Mouse (Mus musculus): ENCODE data around the gene Sertad3. TPM values are rescaled to one million over a fixed set of nuclear protein-coding genes. Genes with fewer than 3 reads are reported as not detected.

Sertad3 gene
- polyA plus RNA-seq, 1 experiment from 2014 or later = 22.2 TPM

- no peak for ATAC-seq (ENCODE audit: low FRiP score)
- H3K4me1 ChIP-seq (replicated peaks; ENCODE audit: control insufficient read depth, insufficient read depth, low read length) = no peaks in the 10 kb centered on the region
- no peaks in the 10 kb centered on the region for H3K9me3 ChIP-seq (ENCODE audit: control insufficient read depth, low read length)
- no peak overlapping the region for H3K4me2 ChIP-seq (replicated peaks; ENCODE audit: low read depth, low read length)
- no peak for DNase-seq (ENCODE audit: low spot score)
- no peak overlapping the region for H3K4me3 ChIP-seq (ENCODE audit: low read depth, low read length)
- no peak overlapping the region for H3K27ac ChIP-seq (ENCODE audit: low read depth, low read length)
- no peaks in the 10 kb centered on the region for H3K36me3 ChIP-seq (ENCODE audit: control insufficient read depth, insufficient read depth, low read length)
- no peaks in the 10 kb centered on the region for H3K27me3 ChIP-seq (ENCODE audit: control insufficient read depth, insufficient read depth, low read length)
- no peak overlapping the region for H3K9ac ChIP-seq (ENCODE audit: low read depth, low read length)
- whole genome bisulfite sequencing = 87% methylated on average over 3 of the region's 3 CpGs
Measured at GRCm38 (mm10) chr7:27455273-27455672, 18.3 kb upstream of the Sertad3 start.

- no peak overlapping the region for H3K4me3 ChIP-seq (ENCODE audit: low read depth, low read length)
- H3K36me3 ChIP-seq (ENCODE audit: control insufficient read depth, insufficient read depth, low read length) = no peaks in the 10 kb centered on the region
- 90% methylated on average over 4 of the region's 4 CpGs for WGBS
- no peak for DNase-seq (ENCODE audit: low spot score)
- no peaks in the 10 kb centered on the region for H3K4me1 ChIP-seq (replicated peaks; ENCODE audit: control insufficient read depth, insufficient read depth, low read length)
- H3K27ac ChIP-seq (ENCODE audit: low read depth, low read length) = no peak overlapping the region
- H3K4me2 ChIP-seq (replicated peaks; ENCODE audit: low read depth, low read length) = no peak overlapping the region
- no peaks in the 10 kb centered on the region for H3K27me3 ChIP-seq (ENCODE audit: control insufficient read depth, insufficient read depth, low read length)
- no peak overlapping the region for H3K9ac ChIP-seq (ENCODE audit: low read depth, low read length)
- ATAC-seq (ENCODE audit: low FRiP score) = no peak
- H3K9me3 ChIP-seq (ENCODE audit: control insufficient read depth, low read length) = no peaks in the 10 kb centered on the region
Measured at GRCm38 (mm10) chr7:27458614-27459013, 15.0 kb upstream of the Sertad3 start.

- Histone ChIP-seq H3K4me2 (replicated peaks; ENCODE audit: low read depth, low read length) (no peak overlapping the region), H3K27me3 (ENCODE audit: control insufficient read depth, insufficient read depth, low read length) (no peaks in the 10 kb centered on the region), H3K9ac (ENCODE audit: low read depth, low read length) (no peak overlapping the region), H3K36me3 (ENCODE audit: control insufficient read depth, insufficient read depth, low read length) (no peaks in the 10 kb centered on the region), H3K9me3 (ENCODE audit: control insufficient read depth, low read length) (no peaks in the 10 kb centered on the region), H3K4me1 (replicated peaks; ENCODE audit: control insufficient read depth, insufficient read depth, low read length) (no peaks in the 10 kb centered on the region), H3K27ac (ENCODE audit: low read depth, low read length) (no peak overlapping the region), H3K4me3 (ENCODE audit: low read depth, low read length) (no peak overlapping the region)
- 93% methylated on average over 5 of the region's 5 CpGs for WGBS
- no peak for ATAC-seq (ENCODE audit: low FRiP score)
- no peak for DNase-seq (ENCODE audit: low spot score)
Measured at GRCm38 (mm10) chr7:27459640-27460039, 13.9 kb upstream of the Sertad3 start.

- no peaks in the 10 kb centered on the region for H3K9me3 ChIP-seq (ENCODE audit: control insufficient read depth, low read length)
- no peaks in the 10 kb centered on the region for H3K27me3 ChIP-seq (ENCODE audit: control insufficient read depth, insufficient read depth, low read length)
- no peaks in the 10 kb centered on the region for H3K36me3 ChIP-seq (ENCODE audit: control insufficient read depth, insufficient read depth, low read length)
- no peak overlapping the region for H3K9ac ChIP-seq (ENCODE audit: low read depth, low read length)
- H3K4me3 ChIP-seq (ENCODE audit: low read depth, low read length) = no peak overlapping the region
- no peak for ATAC-seq (ENCODE audit: low FRiP score)
- 81% methylated on average over 6 of the region's 6 CpGs for WGBS
- no peaks in the 10 kb centered on the region for H3K4me1 ChIP-seq (replicated peaks; ENCODE audit: control insufficient read depth, insufficient read depth, low read length)
- no peak overlapping the region for H3K4me2 ChIP-seq (replicated peaks; ENCODE audit: low read depth, low read length)
- no peak overlapping the region for H3K27ac ChIP-seq (ENCODE audit: low read depth, low read length)
- DNase-seq (ENCODE audit: low spot score) = no peak
Measured at GRCm38 (mm10) chr7:27460477-27460876, 13.1 kb upstream of the Sertad3 start.

- Histone ChIP-seq H3K4me1 (replicated peaks; ENCODE audit: control insufficient read depth, insufficient read depth, low read length) (peaks cover 2% of the 10 kb centered on the region; the same call in 1 of the 2 replicates), H3K27me3 (ENCODE audit: control insufficient read depth, insufficient read depth, low read length) (no peaks in the 10 kb centered on the region), H3K4me3 (ENCODE audit: low read depth, low read length) (no peak overlapping the region), H3K27ac (ENCODE audit: low read depth, low read length) (no peak overlapping the region), H3K9me3 (ENCODE audit: control insufficient read depth, low read length) (no peaks in the 10 kb centered on the region), H3K4me2 (replicated peaks; ENCODE audit: low read depth, low read length) (no peak overlapping the region), H3K36me3 (ENCODE audit: control insufficient read depth, insufficient read depth, low read length) (no peaks in the 10 kb centered on the region), H3K9ac (ENCODE audit: low read depth, low read length) (no peak overlapping the region)
- no peak for DNase-seq (ENCODE audit: low spot score)
- no peak for ATAC-seq (ENCODE audit: low FRiP score)
- 58% methylated on average over 4 of the region's 4 CpGs for WGBS
Measured at GRCm38 (mm10) chr7:27467648-27468047, 5.9 kb upstream of the Sertad3 start.

- 89% methylated on average over 11 of the region's 11 CpGs for WGBS
Measured at GRCm38 (mm10) chr7:27471390-27472120, 2.0 kb upstream of the Sertad3 start.

GRCm38 (mm10) chr7:27472596-27472995 is 972 bp upstream of the Sertad3 start:
- Histone ChIP-seq H3K27ac (ENCODE audit: low read depth, low read length) (no peak overlapping the region; the same call in 1 of the 2 replicates), H3K4me3 (ENCODE audit: low read depth, low read length) (peak overlapping the region; percentile 74; the same call in 1 of the 2 replicates), H3K36me3 (ENCODE audit: control insufficient read depth, insufficient read depth, low read length) (no peaks in the 10 kb centered on the region), H3K4me1 (replicated peaks; ENCODE audit: control insufficient read depth, insufficient read depth, low read length) (peaks cover 2% of the 10 kb centered on the region; the same call in 1 of the 2 replicates), H3K27me3 (ENCODE audit: control insufficient read depth, insufficient read depth, low read length) (no peaks in the 10 kb centered on the region), H3K9ac (ENCODE audit: low read depth, low read length) (peak overlapping the region; percentile 27; the same call in 1 of the 2 replicates), H3K9me3 (ENCODE audit: control insufficient read depth, low read length) (no peaks in the 10 kb centered on the region), H3K4me2 (replicated peaks; ENCODE audit: low read depth, low read length) (peak overlapping the region; percentile 78)
- ATAC-seq (ENCODE audit: low FRiP score) (no peak), DNase-seq (ENCODE audit: low spot score) (no peak)
- WGBS = 46% methylated on average over 7 of the region's 7 CpGs

More at GRCm38 (mm10) chr7:27471390-27472120, 2.0 kb upstream of the Sertad3 start:
- Histone ChIP-seq H3K27ac (ENCODE audit: low read depth, low read length) (no peak overlapping the region), H3K9me3 (ENCODE audit: control insufficient read depth, low read length) (no peaks in the 10 kb centered on the region), H3K4me2 (replicated peaks; ENCODE audit: low read depth, low read length) (no peak overlapping the region), H3K4me3 (ENCODE audit: low read depth, low read length) (no peak overlapping the region), H3K4me1 (replicated peaks; ENCODE audit: control insufficient read depth, insufficient read depth, low read length) (peaks cover 2% of the 10 kb centered on the region; the same call in 1 of the 2 replicates), H3K27me3 (ENCODE audit: control insufficient read depth, insufficient read depth, low read length) (no peaks in the 10 kb centered on the region), H3K36me3 (ENCODE audit: control insufficient read depth, insufficient read depth, low read length) (no peaks in the 10 kb centered on the region), H3K9ac (ENCODE audit: low read depth, low read length) (no peak overlapping the region)
- ATAC-seq (ENCODE audit: low FRiP score) (no peak), DNase-seq (ENCODE audit: low spot score) (no peak)

- H3K4me3 ChIP-seq (ENCODE audit: low read depth, low read length) = peak overlapping the region; percentile 74
- no peaks in the 10 kb centered on the region for H3K36me3 ChIP-seq (ENCODE audit: control insufficient read depth, insufficient read depth, low read length)
- peak overlapping the region; percentile 64 for H3K9ac ChIP-seq (ENCODE audit: low read depth, low read length)
- DNase-seq (ENCODE audit: low spot score) (no peak), ATAC-seq (ENCODE audit: low FRiP score) (no peak)
- WGBS = under 1% methylated on average over 34 of the region's 34 CpGs
- peaks cover 2% of the 10 kb centered on the region; the same call in 1 of the 2 replicates for H3K4me1 ChIP-seq (replicated peaks; ENCODE audit: control insufficient read depth, insufficient read depth, low read length)
- no peaks in the 10 kb centered on the region for H3K27me3 ChIP-seq (ENCODE audit: control insufficient read depth, insufficient read depth, low read length)
- H3K9me3 ChIP-seq (ENCODE audit: control insufficient read depth, low read length) = no peaks in the 10 kb centered on the region
- H3K4me2 ChIP-seq (replicated peaks; ENCODE audit: low read depth, low read length) = peak overlapping the region; percentile 78
- H3K27ac ChIP-seq (ENCODE audit: low read depth, low read length) = peak overlapping the region; percentile 88
Measured at GRCm38 (mm10) chr7:27473835-27474489, 394 bp downstream of the Sertad3 start.
